Mouse (Mus musculus) stomach, embryonic 14.5 days (tissue): ENCODE measurements around the gene Sdc4. TPM values are rescaled to one million over a fixed set of nuclear protein-coding genes. Genes with fewer than 3 reads are reported as not detected.

ENCODE experiments used
- ATAC-seq: fragments of 200-750 bp; cut with Nextera tagmentation; 2 replicates; pipeline ENCODE4 v1.8.0; 2017; ENCODE audit warnings: low read depth, moderate TSS enrichment; ENCODE audit not compliant: insufficient number of reproducible peaks, insufficient read depth, low FRiP score
- H3K27ac ChIP-seq: fragments of 300-500 bp; sonication (generic); 2 replicates; pipeline ENCODE4 v1.5.1; 2014; ENCODE audit warnings: mild to moderate bottlenecking, low read length, moderate library complexity, mixed read lengths
- H3K27me3 ChIP-seq: fragments of 300-500 bp; sonication (generic); 2 replicates; pipeline ENCODE4 v1.6.1; 2014; ENCODE audit warnings: low read length, control low read depth, mixed read lengths; ENCODE audit not compliant: control insufficient read depth, insufficient read depth
- H3K36me3 ChIP-seq: fragments of 300-500 bp; sonication (generic); 2 replicates; pipeline ENCODE4 v1.6.1; 2014; ENCODE audit warnings: mild to moderate bottlenecking, control low read depth, low read length, moderate library complexity, mixed read lengths; ENCODE audit not compliant: control insufficient read depth, insufficient read depth
- H3K4me1 ChIP-seq: fragments of 300-500 bp; sonication (generic); 2 replicates; pipeline ENCODE4 v1.6.1; 2014; ENCODE audit warnings: low read length, control low read depth, mixed read lengths; ENCODE audit not compliant: control insufficient read depth, insufficient read depth
- H3K4me2 ChIP-seq: fragments of 300-500 bp; sonication (generic); replicated peaks from 2 replicates; pipeline ENCODE4 v1.6.1; 2014; ENCODE audit warnings: low read depth, low read length, control low read depth
- H3K4me3 ChIP-seq: fragments of 300-500 bp; sonication (generic); 2 replicates; pipeline ENCODE4 v1.5.1; 2014; ENCODE audit warnings: low read depth, low read length, control low read depth
- H3K9ac ChIP-seq: fragments of 300-500 bp; sonication (generic); replicated peaks from 2 replicates; pipeline ENCODE4 v1.6.1; 2014; ENCODE audit warnings: low read depth, mild to moderate bottlenecking, control low read depth, low read length, moderate library complexity, mixed read lengths
- H3K9me3 ChIP-seq: fragments of 300-500 bp; sonication (generic); 2 replicates; pipeline ENCODE4 v1.6.1; 2016; ENCODE audit warnings: low read depth, low read length, control low read depth; ENCODE audit not compliant: control insufficient read depth
- WGBS: fragments of 180-500 bp; shearing (Covaris S2); extraction: QIAGEN DNeasy Blood & Tissue Kit; methylation state at CpG from one replicate; pipeline ENCODE4 v1.1.7; 2014; 5-methylcytosine and 5-hydroxymethylcytosine counted together
- polyA plus RNA-seq: library from polyadenylated mRNA; unstranded; fragments of >200 nt; fragmentation: Nextera tagmentation; extraction: Ambion mirVana; gene quantifications from 2 replicates; pipeline ENCODE4 v1.2.1, GENCODE M21; 2014

Gene Sdc4
- polyA plus RNA-seq, 1 experiment from 2014 or later, result 104 TPM

DNA sequence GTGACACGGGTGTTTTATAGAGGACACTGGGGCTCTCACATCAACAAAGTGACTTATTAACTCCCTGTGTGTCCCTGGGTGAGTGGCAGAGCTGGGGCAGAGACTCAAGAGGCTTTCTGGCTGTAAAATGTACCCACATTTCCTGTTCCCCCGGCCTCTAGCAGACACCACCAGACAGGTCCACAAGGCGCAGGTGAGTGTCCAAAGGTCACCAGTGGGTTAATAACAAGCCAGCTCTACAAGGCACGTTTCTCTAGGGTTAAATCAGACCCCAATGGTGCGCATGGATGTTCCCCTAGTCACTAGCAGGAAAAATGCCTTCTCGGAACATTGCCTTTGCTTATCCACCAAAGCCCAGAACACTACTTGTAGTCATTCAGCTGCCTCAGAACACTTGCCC lies 6.0 kb downstream of the Sdc4 start:
- Histone ChIP-seq H3K27ac (peak overlapping the region; percentile 86), H3K4me3 (no peak overlapping the region), H3K4me1 (peaks cover 69% of the 10 kb centered on the region), H3K9me3 (no peaks in the 10 kb centered on the region), H3K36me3 (no peaks in the 10 kb centered on the region), H3K4me2 (peak overlapping the region; percentile 26), H3K9ac (0 out of 2 replicates have a peak overlapping the region, but pooled peaks have one; percentile 6), H3K27me3 (no peaks in the 10 kb centered on the region)
- no peak for ATAC-seq
- WGBS, result 40% methylated on average over 6 of the region's 6 CpGs

DNA sequence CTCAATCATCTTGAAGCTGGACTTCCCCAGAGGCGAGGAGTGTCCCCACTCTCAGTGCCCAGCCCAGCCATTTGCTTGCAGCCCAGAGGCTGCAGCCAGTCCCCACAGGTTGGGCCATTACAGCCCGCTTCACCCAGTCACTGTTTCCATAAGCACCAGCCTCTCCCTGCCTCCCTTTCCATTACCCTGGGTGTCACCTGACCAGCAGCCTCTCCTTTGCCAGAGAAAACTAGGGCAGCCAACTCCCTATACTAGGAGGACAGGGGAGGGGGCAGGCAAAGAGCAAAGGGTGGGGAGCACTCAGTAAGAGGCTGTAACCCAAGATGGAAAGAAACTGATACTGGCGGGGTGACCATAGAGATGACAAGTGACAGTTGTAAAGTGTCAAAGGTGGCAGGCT lies 6.7 kb downstream of the Sdc4 start:
- H3K9ac ChIP-seq, result 0 out of 2 replicates have a peak overlapping the region, but pooled peaks have one; percentile 10
- ATAC-seq, result peak; percentile 34; the same call in 1 of the 2 replicates
- peaks cover 76% of the 10 kb centered on the region for H3K4me1 ChIP-seq
- no peaks in the 10 kb centered on the region for H3K9me3 ChIP-seq
- peak overlapping the region; percentile 26 for H3K4me2 ChIP-seq
- no peaks in the 10 kb centered on the region for H3K36me3 ChIP-seq
- 41% methylated on average over 3 of the region's 3 CpGs for WGBS
- H3K27ac ChIP-seq, result peak overlapping the region; percentile 82; the same call in 1 of the 2 replicates
- H3K27me3 ChIP-seq, result no peaks in the 10 kb centered on the region
- no peak overlapping the region for H3K4me3 ChIP-seq

DNA sequence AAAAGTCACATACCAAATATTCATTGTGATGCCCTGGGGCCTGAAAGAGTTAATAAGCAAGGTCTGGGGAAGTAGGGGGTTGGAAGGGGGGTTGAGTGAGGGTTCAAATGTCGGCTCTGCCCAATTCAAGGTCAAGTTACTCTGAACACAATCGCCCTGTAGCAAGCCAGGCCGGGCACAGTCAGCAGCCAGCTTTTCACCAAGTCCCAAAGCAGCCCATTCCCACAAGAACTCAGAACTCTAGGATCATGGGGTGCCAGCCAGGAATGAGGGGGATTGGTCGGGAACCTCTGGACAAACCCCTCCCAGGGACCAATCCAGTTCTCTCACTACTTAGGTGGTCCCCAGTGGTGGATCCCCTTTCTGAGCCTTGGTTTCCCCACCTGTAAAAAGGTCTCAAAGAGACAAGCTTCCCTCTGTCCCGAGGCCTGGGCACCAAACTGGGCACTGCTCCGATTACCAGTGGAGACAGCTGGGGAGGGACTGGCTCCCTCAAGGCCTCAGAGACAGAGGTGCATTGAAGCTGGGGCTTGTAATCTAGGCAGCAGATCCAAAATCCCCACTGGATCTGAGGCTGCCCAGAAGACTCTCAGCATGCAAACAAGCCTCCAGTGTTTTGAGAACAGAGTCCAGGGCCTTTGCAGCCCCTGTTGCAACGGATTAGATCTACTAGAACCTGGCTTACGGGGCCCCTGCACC lies 7.3 kb downstream of the Sdc4 start:
- Histone ChIP-seq H3K9ac (0 out of 2 replicates have a peak overlapping the region, but pooled peaks have one; percentile 10), H3K9me3 (no peaks in the 10 kb centered on the region), H3K4me1 (peaks cover 77% of the 10 kb centered on the region), H3K27me3 (no peaks in the 10 kb centered on the region), H3K27ac (peak overlapping the region; percentile 82), H3K36me3 (no peaks in the 10 kb centered on the region), H3K4me2 (peak overlapping the region; percentile 26), H3K4me3 (no peak overlapping the region)
- no peak for ATAC-seq
- WGBS, result 25% methylated on average over 8 of the region's 8 CpGs

DNA sequence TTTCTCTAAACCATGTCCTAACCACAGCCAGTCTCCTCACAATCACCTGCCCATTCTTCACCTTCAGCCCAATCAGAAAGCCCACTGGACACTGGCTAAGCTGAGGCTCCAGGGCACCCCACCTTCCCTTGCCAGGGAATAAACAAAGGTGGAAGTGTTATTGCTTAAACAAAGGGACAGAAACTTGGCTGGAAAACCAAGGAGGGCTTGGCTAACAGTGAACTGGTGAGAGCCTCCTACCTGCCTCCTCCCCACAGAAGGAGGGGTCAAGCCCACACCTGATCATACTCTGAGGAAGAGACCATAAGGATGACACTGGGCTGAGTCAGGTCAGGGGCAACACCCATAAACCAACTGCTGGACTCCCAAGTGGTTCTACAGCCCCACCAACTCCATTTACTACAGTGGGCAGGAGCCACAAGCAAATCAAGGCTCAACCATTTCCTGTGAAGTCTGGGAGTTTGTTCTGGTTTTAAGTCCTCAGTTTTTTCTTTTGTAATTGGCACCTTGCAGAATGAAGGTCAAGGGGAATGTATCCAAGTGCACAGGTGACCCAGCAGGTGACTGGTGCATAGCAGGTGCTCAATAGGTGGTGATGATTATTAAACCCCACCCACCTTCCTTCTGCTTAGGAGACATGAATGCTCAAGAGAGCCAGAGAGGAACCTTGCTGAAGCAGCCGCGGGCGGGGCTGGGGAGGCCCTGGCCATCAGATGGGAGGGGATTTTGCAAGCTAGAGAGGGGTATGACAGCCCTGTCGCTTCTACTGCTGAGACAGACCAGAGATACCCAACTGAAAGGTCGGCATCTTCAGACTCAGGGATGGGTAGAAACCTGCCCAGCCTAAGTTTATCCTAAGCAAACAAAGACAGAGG lies 8.2 kb downstream of the Sdc4 start:
- no peak overlapping the region for H3K9ac ChIP-seq

DNA sequence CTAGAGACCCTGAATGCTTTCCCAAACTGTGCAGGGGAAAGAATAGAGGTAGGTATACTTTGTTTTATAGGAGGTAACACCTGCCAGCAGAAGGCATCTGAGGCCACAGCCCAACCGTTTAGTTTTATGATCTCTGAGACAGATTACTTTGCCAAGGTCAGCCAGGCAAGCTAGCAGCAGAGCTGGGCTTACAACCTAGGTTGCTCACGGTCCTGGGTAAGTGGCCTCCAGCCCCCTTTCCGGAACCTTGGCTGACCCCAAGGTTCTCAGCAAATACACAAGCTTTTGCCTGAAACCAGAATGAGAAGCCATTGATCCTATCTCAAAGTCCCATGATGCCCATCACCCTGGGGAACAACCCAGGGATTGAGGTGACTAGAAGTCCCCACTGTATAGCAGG lies 9.0 kb downstream of the Sdc4 start:
- Histone ChIP-seq H3K9me3 (no peaks in the 10 kb centered on the region), H3K27me3 (no peaks in the 10 kb centered on the region), H3K4me1 (peaks cover 82% of the 10 kb centered on the region), H3K27ac (peak overlapping the region; percentile 41; the same call in 1 of the 2 replicates), H3K9ac (no peak overlapping the region), H3K4me3 (no peak overlapping the region), H3K4me2 (no peak overlapping the region), H3K36me3 (0 out of 2 replicates have a peak, but pooled peaks cover under 1% of the 10 kb centered on the region)
- WGBS, result 47% methylated on average over 3 of the region's 3 CpGs
- ATAC-seq, result no peak

More for the DNA sequence above, 8.2 kb downstream of the Sdc4 start:
- Histone ChIP-seq H3K9me3 (no peaks in the 10 kb centered on the region), H3K4me3 (no peak overlapping the region), H3K4me1 (peaks cover 85% of the 10 kb centered on the region), H3K27me3 (no peaks in the 10 kb centered on the region), H3K4me2 (no peak overlapping the region), H3K27ac (peak overlapping the region; percentile 82; the same call in 1 of the 2 replicates), H3K36me3 (no peaks in the 10 kb centered on the region)
- ATAC-seq, result no peak
- 35% methylated on average over 5 of the region's 5 CpGs for WGBS

DNA sequence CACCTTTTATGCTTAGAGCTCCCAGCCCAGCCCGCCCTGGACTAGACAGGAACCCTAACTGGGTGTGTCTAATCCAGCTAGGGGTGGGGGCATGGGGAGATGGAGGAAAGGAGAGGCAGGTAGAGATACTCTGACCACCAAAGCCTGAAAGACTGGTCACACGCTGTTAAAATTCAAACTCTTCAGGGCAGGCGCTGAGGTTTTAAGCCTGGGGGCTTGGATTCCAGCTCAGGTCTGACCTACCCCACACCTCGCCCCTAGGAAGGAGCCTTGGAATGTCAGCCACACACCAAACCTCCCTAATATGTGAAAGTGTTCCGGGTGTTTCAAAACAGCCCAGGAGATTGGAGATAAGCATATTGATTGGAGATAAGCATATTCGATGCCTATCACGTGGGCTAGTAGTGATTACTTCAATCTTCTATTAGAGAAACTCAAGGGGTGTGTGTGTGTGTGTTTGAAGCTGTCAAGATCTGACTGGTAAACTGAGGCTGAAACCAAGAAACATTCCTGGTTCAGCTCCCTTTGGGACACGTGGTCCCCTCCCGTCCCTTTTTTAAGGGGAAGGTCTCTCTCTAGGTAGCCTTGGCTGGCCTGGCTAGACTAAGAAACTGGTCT lies 10.3 kb downstream of the Sdc4 start:
- Histone ChIP-seq H3K4me3 (no peak overlapping the region), H3K9ac (no peak overlapping the region), H3K36me3 (0 out of 2 replicates have a peak, but pooled peaks cover 4% of the 10 kb centered on the region), H3K4me2 (no peak overlapping the region), H3K9me3 (no peaks in the 10 kb centered on the region), H3K27ac (peak overlapping the region; percentile 64; the same call in 1 of the 2 replicates), H3K27me3 (no peaks in the 10 kb centered on the region), H3K4me1 (peaks cover 73% of the 10 kb centered on the region)
- no peak for ATAC-seq
- 69% methylated on average over 9 of the region's 9 CpGs for WGBS

DNA sequence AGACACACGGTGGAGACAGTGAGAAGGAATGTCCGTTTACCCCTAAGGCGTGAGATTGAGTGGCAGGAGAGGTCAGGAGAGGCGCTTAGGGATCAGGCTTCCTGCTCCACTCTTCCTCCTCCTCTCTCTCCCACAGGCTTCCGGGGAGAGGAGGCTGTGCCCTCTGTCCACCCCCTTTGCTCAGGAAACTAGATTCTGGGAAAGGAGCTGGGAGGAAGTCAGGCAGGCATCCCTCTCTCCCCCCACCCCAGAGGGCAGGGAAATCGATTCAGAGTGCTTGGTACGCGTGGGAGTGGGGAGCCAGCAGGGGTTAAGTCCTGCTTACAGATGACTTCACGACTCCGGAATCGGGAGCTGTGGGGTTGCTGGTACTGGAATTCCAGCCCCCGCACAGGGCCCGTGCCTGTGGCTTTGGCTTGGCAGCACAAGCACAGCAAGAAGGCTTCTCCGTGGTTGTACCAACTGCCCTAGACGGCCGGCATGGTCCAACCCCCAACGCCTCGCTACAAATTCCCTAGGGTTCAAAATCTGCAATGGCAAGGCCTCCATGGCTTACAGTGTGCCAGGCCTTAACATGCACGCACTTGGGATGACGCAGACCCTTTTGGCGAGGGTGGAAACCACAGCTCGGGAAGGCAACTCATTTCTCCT lies 11.0 kb downstream of the Sdc4 start:
- no peaks in the 10 kb centered on the region for H3K27me3 ChIP-seq
- H3K9me3 ChIP-seq, result no peaks in the 10 kb centered on the region
- 0 out of 2 replicates have a peak, but pooled peaks cover 4% of the 10 kb centered on the region for H3K36me3 ChIP-seq
- peaks cover 70% of the 10 kb centered on the region for H3K4me1 ChIP-seq
- WGBS, result 17% methylated on average over 22 of the region's 22 CpGs
- no peak overlapping the region for H3K4me3 ChIP-seq
- ATAC-seq, result no peak
- peak overlapping the region; percentile 64 for H3K27ac ChIP-seq
- H3K9ac ChIP-seq, result no peak overlapping the region; the same call in 1 of the 2 replicates
- H3K4me2 ChIP-seq, result peak overlapping the region; percentile 15
